Mouse (Mus musculus): Measurements from ENCODE around the gene Tet2.

DNA sequence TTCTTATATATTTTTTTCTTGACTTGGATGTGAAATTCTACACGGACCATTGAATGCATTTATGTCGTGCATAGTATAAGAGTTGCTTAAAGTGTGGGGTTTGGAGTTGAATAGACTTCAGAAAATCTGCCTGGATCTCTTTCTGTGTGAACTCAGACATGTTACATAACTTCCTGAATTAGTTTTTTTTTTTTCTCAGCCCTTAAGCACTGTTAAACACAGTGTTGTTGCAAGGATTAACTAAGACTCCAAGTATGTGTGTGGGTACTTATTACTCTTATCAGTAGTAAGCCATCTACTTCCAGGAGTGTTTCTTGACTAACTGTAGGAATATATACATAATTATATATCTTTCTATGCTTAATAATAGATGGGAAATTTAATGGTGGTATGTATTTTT is 3.7 kb upstream of the Tet2 start:
- TF ChIP-seq POLR2A (IDR thresholded peaks at IDR 0.05; ENCODE audit: insufficient read depth, low read length) (no peak), EP300 (IDR thresholded peaks at IDR 0.05; ENCODE audit: insufficient read depth, low read depth, low read length) (no peak)
